Mouse (Mus musculus): Measurements from ENCODE around the gene Mbd5. TPM values are rescaled to one million over a fixed set of nuclear protein-coding genes. Genes with fewer than 3 reads are reported as not detected.
"Not testable (repeated sequence)": the region's sequence is repeated elsewhere in the genome, so short reads cannot be mapped to it uniquely, and the experiment has no call there.

Mbd5 gene
- polyA plus RNA-seq, 1 experiment from 2014 or later = 11.4 TPM

GRCm38 (mm10) chr2:49190984-49191383 is 241.7 kb downstream of the Mbd5 start:
- Histone ChIP-seq H3K4me1 (ENCODE audit: insufficient read depth, low read depth, low read length) (no peaks in the 10 kb centered on the region), H3K4me3 (ENCODE audit: low read depth, low read length) (no peak overlapping the region), H3K9ac (replicated peaks; ENCODE audit: low read depth) (no peak overlapping the region), H3K27me3 (replicated peaks; ENCODE audit: insufficient read depth, low read length) (no peaks in the 10 kb centered on the region), H3K9me3 (ENCODE audit: low read length) (no peaks in the 10 kb centered on the region), H3K36me3 (ENCODE audit: insufficient read depth, low read length) (no peaks in the 10 kb centered on the region), H3K4me2 (replicated peaks; ENCODE audit: low read depth, low read length) (no peak overlapping the region), H3K27ac (ENCODE audit: low read length) (no peak overlapping the region)
- WGBS = 80% methylated on average over 2 of the region's 2 CpGs
- TF ChIP-seq CTCF (IDR thresholded peaks at IDR 0.05) (no peak), EP300 (IDR thresholded peaks at IDR 0.05) (no peak)
- DNase-seq (ENCODE audit: low spot score) = no peak
- ATAC-seq = no peak

- Histone ChIP-seq H3K9ac (replicated peaks; ENCODE audit: low read depth) (no peak overlapping the region), H3K27ac (ENCODE audit: low read length) (no peak overlapping the region), H3K27me3 (replicated peaks; ENCODE audit: insufficient read depth, low read length) (no peaks in the 10 kb centered on the region), H3K36me3 (ENCODE audit: insufficient read depth, low read length) (no peaks in the 10 kb centered on the region), H3K4me2 (replicated peaks; ENCODE audit: low read depth, low read length) (no peak overlapping the region), H3K4me1 (ENCODE audit: insufficient read depth, low read depth, low read length) (no peaks in the 10 kb centered on the region), H3K9me3 (ENCODE audit: low read length) (no peaks in the 10 kb centered on the region), H3K4me3 (ENCODE audit: low read depth, low read length) (no peak overlapping the region)
- WGBS = 93% methylated on average over 3 of the region's 3 CpGs
- ATAC-seq = no peak
- no peak for DNase-seq (ENCODE audit: low spot score)
- TF ChIP-seq CTCF (IDR thresholded peaks at IDR 0.05) (no peak), EP300 (IDR thresholded peaks at IDR 0.05) (no peak)
Observed at GRCm38 (mm10) chr2:49191695-49192094, 242.4 kb downstream of the Mbd5 start.

GRCm38 (mm10) chr2:49204081-49204480 is 254.8 kb downstream of the Mbd5 start:
- H3K9me3 ChIP-seq (ENCODE audit: low read length) = no peaks in the 10 kb centered on the region
- no peak for ATAC-seq
- no peaks in the 10 kb centered on the region for H3K36me3 ChIP-seq (ENCODE audit: insufficient read depth, low read length)
- no peak for DNase-seq (ENCODE audit: low spot score)
- WGBS = 64% methylated on average over 1 of the region's 1 CpGs
- no peaks in the 10 kb centered on the region for H3K27me3 ChIP-seq (replicated peaks; ENCODE audit: insufficient read depth, low read length)
- no peaks in the 10 kb centered on the region for H3K4me1 ChIP-seq (ENCODE audit: insufficient read depth, low read depth, low read length)
- no peak overlapping the region for H3K27ac ChIP-seq (ENCODE audit: low read length)
- no peak for TF ChIP-seq EP300 (IDR thresholded peaks at IDR 0.05)
- TF ChIP-seq CTCF (IDR thresholded peaks at IDR 0.05) = no peak
- H3K4me3 ChIP-seq (ENCODE audit: low read depth, low read length) = no peak overlapping the region
- H3K4me2 ChIP-seq (replicated peaks; ENCODE audit: low read depth, low read length) = no peak overlapping the region
- no peak overlapping the region for H3K9ac ChIP-seq (replicated peaks; ENCODE audit: low read depth)

GRCm38 (mm10) chr2:49205692-49206091 is 256.4 kb downstream of the Mbd5 start:
- 95% methylated on average over 1 of the region's 1 CpGs for WGBS
- not testable (repeated sequence) for H3K27ac ChIP-seq (ENCODE audit: low read length); H3K9me3 ChIP-seq (ENCODE audit: low read length); H3K4me3 ChIP-seq (ENCODE audit: low read depth, low read length); H3K27me3 ChIP-seq (replicated peaks; ENCODE audit: insufficient read depth, low read length); ATAC-seq; H3K9ac ChIP-seq (replicated peaks; ENCODE audit: low read depth); H3K4me1 ChIP-seq (ENCODE audit: insufficient read depth, low read depth, low read length); DNase-seq (ENCODE audit: low spot score); H3K4me2 ChIP-seq (replicated peaks; ENCODE audit: low read depth, low read length); H3K36me3 ChIP-seq (ENCODE audit: insufficient read depth, low read length)

- H3K36me3 ChIP-seq (ENCODE audit: insufficient read depth, low read length) = no peaks in the 10 kb centered on the region
- H3K4me3 ChIP-seq (ENCODE audit: low read depth, low read length) = no peak overlapping the region
- no peaks in the 10 kb centered on the region for H3K9me3 ChIP-seq (ENCODE audit: low read length)
- no peaks in the 10 kb centered on the region for H3K27me3 ChIP-seq (replicated peaks; ENCODE audit: insufficient read depth, low read length)
- no peaks in the 10 kb centered on the region for H3K4me1 ChIP-seq (ENCODE audit: insufficient read depth, low read depth, low read length)
- no peak overlapping the region for H3K4me2 ChIP-seq (replicated peaks; ENCODE audit: low read depth, low read length)
- no peak for DNase-seq (ENCODE audit: low spot score)
- no peak overlapping the region for H3K27ac ChIP-seq (ENCODE audit: low read length)
- H3K9ac ChIP-seq (replicated peaks; ENCODE audit: low read depth) = no peak overlapping the region
- no peak for ATAC-seq
- 94% methylated on average over 3 of the region's 3 CpGs for WGBS
- TF ChIP-seq CTCF (IDR thresholded peaks at IDR 0.05) (no peak), EP300 (IDR thresholded peaks at IDR 0.05) (no peak)
Observed at GRCm38 (mm10) chr2:49209349-49209748, 260.0 kb downstream of the Mbd5 start.

GRCm38 (mm10) chr2:49210408-49210807 is 261.1 kb downstream of the Mbd5 start:
- Histone ChIP-seq H3K27ac (ENCODE audit: low read length) (no peak overlapping the region), H3K36me3 (ENCODE audit: insufficient read depth, low read length) (no peaks in the 10 kb centered on the region), H3K27me3 (replicated peaks; ENCODE audit: insufficient read depth, low read length) (no peaks in the 10 kb centered on the region), H3K4me3 (ENCODE audit: low read depth, low read length) (no peak overlapping the region), H3K4me1 (ENCODE audit: insufficient read depth, low read depth, low read length) (no peaks in the 10 kb centered on the region), H3K9me3 (ENCODE audit: low read length) (no peaks in the 10 kb centered on the region), H3K4me2 (replicated peaks; ENCODE audit: low read depth, low read length) (no peak overlapping the region), H3K9ac (replicated peaks; ENCODE audit: low read depth) (no peak overlapping the region)
- ATAC-seq (no peak), DNase-seq (ENCODE audit: low spot score) (no peak)
- TF ChIP-seq CTCF (IDR thresholded peaks at IDR 0.05) (no peak), EP300 (IDR thresholded peaks at IDR 0.05) (no peak)
- 97% methylated on average over 1 of the region's 1 CpGs for WGBS

GRCm38 (mm10) chr2:49229725-49230124 is 280.4 kb downstream of the Mbd5 start:
- Histone ChIP-seq H3K9me3 (ENCODE audit: low read length) (no peaks in the 10 kb centered on the region), H3K27ac (ENCODE audit: low read length) (no peak overlapping the region), H3K4me2 (replicated peaks; ENCODE audit: low read depth, low read length) (no peak overlapping the region), H3K4me1 (ENCODE audit: insufficient read depth, low read depth, low read length) (no peaks in the 10 kb centered on the region), H3K27me3 (replicated peaks; ENCODE audit: insufficient read depth, low read length) (no peaks in the 10 kb centered on the region), H3K4me3 (ENCODE audit: low read depth, low read length) (no peak overlapping the region), H3K9ac (replicated peaks; ENCODE audit: low read depth) (no peak overlapping the region), H3K36me3 (ENCODE audit: insufficient read depth, low read length) (no peaks in the 10 kb centered on the region)
- DNase-seq (ENCODE audit: low spot score) (no peak), ATAC-seq (no peak)
- TF ChIP-seq CTCF (IDR thresholded peaks at IDR 0.05) (no peak), EP300 (IDR thresholded peaks at IDR 0.05) (no peak)

Data from lung, postnatal 0 days (tissue).